Comparison of ENCODE assay signal across 22 mouse cellular contexts in the genomic region with DNA sequence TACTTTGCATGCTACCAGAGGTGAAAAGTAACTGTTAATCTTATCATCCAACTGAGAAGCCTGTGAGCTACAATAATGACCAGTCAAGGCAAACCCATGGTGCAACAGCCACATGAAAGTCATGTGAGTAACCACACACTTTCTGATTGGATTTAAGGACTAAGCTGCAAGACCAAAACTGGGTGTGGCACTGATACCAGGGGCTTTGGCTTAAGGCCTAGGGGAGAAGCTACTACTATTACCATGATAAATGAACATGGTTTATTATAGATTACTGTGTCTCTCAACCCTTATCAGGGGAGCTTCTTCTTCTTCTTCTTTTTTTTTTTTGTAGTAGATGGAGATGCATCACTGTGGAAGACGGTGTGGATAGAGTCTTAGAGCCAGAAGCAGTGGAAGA.
"Had no signal": no experiment of that assay in that cellular context is flagged by ENCODE, and none has a peak within 500 bp of the region (broad histone marks: within the 10 kb centered on the region; RNA-seq: fewer than 3 reads in every experiment).

No protein-coding gene starts in this region.

- H3K9ac ChIP-seq: heart, embryonic 12.5 days; hindbrain, embryonic 13.5 days; hindbrain, embryonic 15.5 days; kidney, embryonic 15.5 days; limb, embryonic 13.5 days; limb, embryonic 15.5 days; liver, embryonic 12.5 days had no signal

- H3K4me2 ChIP-seq: heart, embryonic 12.5 days; hindbrain, embryonic 13.5 days; hindbrain, embryonic 15.5 days; kidney, embryonic 15.5 days; limb, embryonic 13.5 days; limb, embryonic 15.5 days; liver, embryonic 12.5 days had no signal

- H3K4me3 ChIP-seq: heart, embryonic 12.5 days; hindbrain, embryonic 13.5 days; hindbrain, embryonic 15.5 days; kidney, embryonic 15.5 days; limb, embryonic 13.5 days; limb, embryonic 15.5 days; liver, embryonic 12.5 days had no signal

- H3K4me1 ChIP-seq: heart, embryonic 12.5 days; hindbrain, embryonic 13.5 days; hindbrain, embryonic 15.5 days; limb, embryonic 13.5 days; limb, embryonic 15.5 days; liver, embryonic 12.5 days had no signal

- H3K27me3 ChIP-seq: heart, embryonic 12.5 days; hindbrain, embryonic 13.5 days; hindbrain, embryonic 15.5 days; kidney, embryonic 15.5 days; limb, embryonic 13.5 days; limb, embryonic 15.5 days; liver, embryonic 12.5 days had no signal

- H3K36me3 ChIP-seq: heart, embryonic 12.5 days; hindbrain, embryonic 13.5 days; hindbrain, embryonic 15.5 days; kidney, embryonic 15.5 days; limb, embryonic 13.5 days; limb, embryonic 15.5 days; liver, embryonic 12.5 days had no signal

- DNase-seq: gastrocnemius, postnatal 14 days; gastrocnemius, postnatal 36 days; heart, adult 18-20 months; heart, postnatal 10 days; kidney, adult 11 months; kidney, adult 2 months; kidney, adult 9 months; kidney, postnatal 14 days; kidney, postnatal 36 days; layer of hippocampus, adult 9-11 months; layer of hippocampus, postnatal 36 days; left cerebral cortex, postnatal 4 days had no signal

- ATAC-seq: hindbrain, postnatal 0 days; intestine, embryonic 16.5 days; liver, embryonic 12.5 days had no signal

- H3K9me3 ChIP-seq: heart, embryonic 12.5 days; hindbrain, embryonic 13.5 days; hindbrain, embryonic 15.5 days; kidney, embryonic 15.5 days; limb, embryonic 15.5 days; liver, embryonic 12.5 days had no signal

- H3K27ac ChIP-seq: hindbrain, embryonic 13.5 days; hindbrain, embryonic 15.5 days; hindbrain, postnatal 0 days; kidney, embryonic 15.5 days; kidney, postnatal 0 days; limb, embryonic 13.5 days; limb, embryonic 15.5 days; liver, embryonic 12.5 days had no signal
